Mouse (Mus musculus): ENCODE data around the gene Fbxw8.

The Fbxw8 gene

GRCm38 (mm10) chr5:118108124-118108793, 47.0 kb downstream of the Fbxw8 start:
- no peak for DNase-seq (ENCODE audit: low spot score in 2 of 2)

DNA sequence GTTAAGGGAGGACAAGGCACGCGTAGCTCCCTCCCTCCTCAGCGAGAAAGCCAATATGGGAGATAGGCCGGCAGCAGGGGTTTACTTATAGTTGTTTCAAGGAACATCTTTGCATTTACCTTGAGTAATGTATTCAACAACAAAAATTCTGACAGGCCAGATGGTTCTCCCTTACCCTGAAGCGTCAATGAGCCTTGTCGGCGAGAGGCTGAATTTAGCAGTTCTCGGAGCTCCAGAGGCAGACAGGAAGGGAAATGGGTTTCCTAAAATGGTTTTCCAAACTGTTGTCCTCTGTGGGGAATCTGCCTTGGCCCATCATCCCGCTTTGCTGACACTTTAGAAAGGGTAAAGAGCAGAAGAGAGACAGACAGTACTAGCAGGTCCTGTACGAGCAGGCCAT, 48.6 kb downstream of the Fbxw8 start:
- no peak for DNase-seq (ENCODE audit: low spot score in 2 of 2)

GRCm38 (mm10) chr5:118105536-118105935, 49.7 kb downstream of the Fbxw8 start:
- no peak for DNase-seq (ENCODE audit: low spot score in 2 of 2)

GRCm38 (mm10) chr5:118099870-118100478, 55.3 kb downstream of the Fbxw8 start:
- no peak for DNase-seq (ENCODE audit: low spot score in 2 of 2)

DNA sequence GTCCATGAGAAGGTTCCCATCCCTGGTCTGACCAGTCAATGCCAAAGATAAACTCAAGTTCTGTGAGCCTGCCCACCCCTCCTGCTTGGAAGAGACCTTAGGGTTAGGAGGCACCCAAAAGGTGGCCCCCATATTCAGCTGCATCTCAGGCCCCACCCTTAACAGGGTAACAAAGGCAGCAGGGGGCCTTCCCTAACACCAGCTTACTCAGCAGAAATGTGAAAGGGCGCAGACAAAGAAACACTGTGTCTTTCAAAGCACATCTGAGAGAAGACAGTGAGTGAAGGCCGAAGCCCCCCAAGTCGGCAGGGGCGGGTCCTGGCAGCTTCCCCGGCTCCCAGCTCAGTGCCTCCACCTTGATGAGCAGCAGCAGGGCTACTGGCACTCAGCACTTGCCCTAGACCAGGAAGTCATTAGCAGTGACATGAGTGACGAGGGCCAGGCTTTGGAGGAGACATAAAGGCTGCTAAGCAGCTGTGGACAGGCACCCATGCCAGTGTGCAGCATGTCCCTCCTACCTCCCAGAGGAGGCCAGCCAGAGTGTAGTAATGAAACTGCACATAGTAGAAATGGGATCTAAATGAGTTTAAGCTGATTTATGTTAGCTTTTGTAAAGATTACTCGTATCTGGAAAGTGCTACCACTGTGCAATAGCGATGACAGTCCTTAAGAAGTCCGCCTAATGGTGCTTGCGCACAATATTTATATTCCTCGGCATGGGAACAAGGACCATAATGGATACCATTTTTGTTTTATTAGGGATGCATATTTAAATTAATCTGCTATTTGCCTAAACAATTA, 56.0 kb downstream of the Fbxw8 start:
- no peak for DNase-seq (ENCODE audit: low spot score in 2 of 2)

DNA sequence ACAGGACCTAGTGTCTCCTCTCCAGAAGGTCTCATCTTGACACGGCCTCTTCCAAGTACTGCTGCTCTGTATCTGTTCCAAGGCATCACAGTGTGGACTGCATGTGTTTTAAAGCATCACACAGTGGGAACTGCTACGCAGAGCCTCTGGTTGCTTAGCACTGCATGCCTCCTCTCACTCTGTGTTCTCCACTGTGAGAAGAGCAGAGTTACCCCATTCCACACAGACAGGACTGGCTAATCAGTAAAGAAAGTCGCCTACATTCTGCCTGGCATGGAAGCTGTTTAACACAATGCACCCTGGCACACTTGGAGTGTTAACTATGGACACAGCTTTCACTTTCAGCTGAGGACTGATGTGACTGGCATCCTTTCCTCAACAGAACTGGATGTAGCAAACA, 58.9 kb downstream of the Fbxw8 start:
- no peak for DNase-seq (ENCODE audit: low spot score in 2 of 2)

DNA sequence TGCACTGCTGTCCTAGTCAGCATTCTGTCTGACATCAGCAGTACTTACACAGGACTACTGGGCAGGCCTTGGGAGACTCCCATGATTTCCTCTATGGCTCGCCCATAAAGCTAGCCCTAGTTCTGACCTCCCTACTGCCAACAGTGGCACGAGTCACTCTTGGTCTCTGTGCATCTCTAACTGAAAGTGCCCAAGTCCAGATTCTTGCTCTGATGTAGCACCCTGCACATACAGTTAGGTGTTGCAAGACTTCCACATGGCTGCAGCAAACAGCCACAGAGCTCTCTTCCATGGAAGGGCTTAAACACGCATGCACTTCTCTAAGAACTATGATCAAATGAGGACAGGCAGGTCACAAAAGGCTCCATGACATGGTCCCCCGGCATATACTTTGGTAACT, 59.4 kb downstream of the Fbxw8 start:
- DNase-seq (ENCODE audit: low spot score in 2 of 2) = no peak

GRCm38 (mm10) chr5:118095433-118095832, 59.8 kb downstream of the Fbxw8 start:
- no peak for DNase-seq (ENCODE audit: low spot score in 2 of 2)

DNA sequence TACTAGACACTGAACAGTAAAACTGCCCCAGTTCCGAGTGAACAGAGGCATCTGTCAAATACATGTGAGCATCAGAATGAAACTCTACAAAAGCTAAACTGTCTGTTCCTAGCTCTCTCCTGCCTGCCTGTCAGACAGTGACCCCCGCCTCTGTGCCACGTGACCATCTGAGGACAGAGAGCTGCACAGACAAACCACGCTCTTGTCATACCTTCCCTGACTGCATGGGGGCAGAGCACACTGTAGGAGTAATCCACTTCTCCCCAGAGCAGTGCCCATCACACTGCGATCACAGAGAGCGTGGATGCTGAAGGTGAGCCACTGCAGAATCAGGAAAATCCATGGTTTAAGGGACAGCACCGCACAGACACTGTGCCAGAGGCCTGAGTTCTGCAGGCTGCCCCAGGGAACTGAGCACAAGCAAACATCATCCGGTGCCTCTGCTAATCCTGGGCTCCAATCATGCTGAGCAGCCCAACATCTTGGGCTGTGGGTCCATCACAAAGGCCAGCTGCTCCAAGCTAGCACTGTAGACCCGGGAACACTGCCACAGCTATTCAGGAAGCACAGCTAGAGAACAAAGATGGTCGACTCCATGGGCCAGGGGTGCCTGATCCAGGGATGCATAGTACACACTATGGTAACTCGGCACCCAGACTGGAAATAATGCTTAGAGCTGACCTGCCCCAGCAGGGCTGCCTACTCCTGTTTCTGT, 61.8 kb downstream of the Fbxw8 start:
- no peak for DNase-seq (ENCODE audit: low spot score in 2 of 2)

DNA sequence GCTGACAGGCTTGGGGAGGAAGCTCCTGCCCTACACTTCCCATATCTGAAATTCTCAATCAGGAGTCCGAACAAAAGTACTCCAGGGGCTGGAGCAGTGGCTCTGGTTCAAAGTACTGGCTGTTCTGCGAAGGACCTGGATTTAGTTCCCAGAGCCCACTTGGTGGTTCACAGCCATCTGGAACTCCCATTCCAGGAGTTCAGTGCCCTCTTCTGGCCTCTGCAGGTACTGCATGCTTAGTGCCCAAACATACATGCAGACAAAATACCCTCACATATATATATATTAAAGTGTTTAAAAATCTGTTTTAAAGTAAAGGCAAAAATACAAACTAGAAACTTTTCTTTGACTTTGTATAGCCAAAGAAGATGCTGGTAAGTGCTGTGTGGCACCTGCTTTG, 64.4 kb downstream of the Fbxw8 start:
- DNase-seq (ENCODE audit: low spot score in 2 of 2) = no peak

DNA sequence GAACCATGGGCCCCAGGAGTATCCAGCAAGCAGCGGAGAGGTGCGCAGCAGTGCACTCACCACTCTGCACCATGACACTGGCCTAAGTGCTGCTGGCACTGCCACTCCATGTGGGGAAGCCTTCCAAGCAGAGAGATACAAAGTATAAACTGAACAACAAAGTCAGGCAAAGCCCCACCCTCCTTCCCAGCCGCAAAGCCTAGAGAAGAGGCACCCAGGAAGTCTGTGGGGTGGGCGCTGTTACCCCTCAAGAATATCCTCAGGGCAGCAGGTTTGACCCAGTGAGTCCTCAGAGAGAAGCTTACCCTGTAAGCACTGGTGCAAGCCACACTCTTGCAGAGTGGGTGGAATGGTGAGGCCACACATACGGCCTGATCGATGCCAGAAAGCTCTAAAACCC, 65.2 kb downstream of the Fbxw8 start:
- no peak for DNase-seq (ENCODE audit: low spot score in 2 of 2)

DNA sequence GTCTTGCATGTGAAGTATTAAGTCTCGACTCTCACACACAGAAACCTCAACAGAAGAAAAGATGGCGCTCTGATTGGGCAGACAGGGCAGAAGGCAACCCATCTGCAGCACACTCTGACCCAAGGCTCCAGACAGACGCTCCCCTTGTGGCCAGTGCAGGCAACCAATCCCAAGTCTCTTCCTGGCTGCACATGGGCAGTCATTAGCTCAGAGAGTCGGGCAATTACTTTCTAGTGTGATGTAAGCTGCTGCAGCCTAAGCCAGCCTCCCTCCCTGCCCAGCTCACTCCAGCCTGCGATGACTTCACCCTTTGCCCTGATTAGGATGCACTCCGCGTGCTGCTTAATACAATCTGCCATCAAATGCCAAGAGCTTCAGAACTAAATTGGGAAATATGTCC, 66.2 kb downstream of the Fbxw8 start:
- DNase-seq (ENCODE audit: low spot score in 2 of 2) = peak; percentile 59 to 60

- no peak for DNase-seq (ENCODE audit: low spot score in 2 of 2)
These were observed 68.3 kb downstream of the Fbxw8 start for GRCm38 (mm10) chr5:118086956-118087355.

DNA sequence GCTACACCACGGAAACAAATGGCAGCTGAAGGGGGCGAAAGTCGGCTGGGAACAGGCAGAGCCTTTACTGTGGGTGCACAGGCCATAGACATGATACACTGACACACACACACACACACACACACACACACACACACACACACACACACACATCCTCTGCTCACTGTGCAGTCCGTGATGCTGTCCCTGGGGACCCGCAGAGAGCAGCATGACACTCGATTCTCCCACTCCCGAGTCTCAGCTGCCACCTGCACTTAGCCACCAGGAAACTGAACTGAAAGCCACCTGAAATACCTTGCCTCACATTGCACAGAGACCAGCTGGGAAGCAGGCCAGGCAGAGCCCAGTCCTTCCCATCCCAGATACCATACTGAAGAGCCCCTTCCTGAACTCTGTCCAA, 70.0 kb downstream of the Fbxw8 start:
- DNase-seq (ENCODE audit: low spot score in 2 of 2) = no peak

DNA sequence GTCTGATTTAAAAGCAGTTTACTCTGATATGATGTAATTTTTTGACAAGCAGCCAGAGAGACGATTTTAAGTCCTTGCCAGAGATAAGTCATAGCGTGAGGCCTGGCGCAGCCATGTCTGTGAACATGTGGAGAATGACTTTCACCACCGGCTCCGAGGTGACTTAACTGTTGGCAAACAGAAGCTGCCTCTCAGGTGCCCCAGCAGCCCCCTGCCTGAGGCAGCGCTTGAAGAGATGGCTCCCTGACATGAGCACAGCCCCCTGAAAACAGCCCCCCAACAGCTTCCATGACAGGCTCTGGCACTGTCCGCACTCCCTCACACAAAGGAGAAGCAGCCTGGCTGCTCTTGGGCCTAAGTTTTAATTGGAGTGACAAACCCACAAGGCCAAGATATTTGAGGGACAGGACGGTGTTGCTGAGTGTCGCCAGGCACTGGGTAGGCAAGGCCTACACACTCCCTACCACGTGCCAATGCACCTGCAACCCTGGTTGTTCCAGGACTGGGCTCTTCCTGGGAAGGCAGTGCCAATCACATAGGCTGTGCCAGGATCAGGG, 71.0 kb downstream of the Fbxw8 start:
- DNase-seq (ENCODE audit: low spot score in 2 of 2) = no peak

DNA sequence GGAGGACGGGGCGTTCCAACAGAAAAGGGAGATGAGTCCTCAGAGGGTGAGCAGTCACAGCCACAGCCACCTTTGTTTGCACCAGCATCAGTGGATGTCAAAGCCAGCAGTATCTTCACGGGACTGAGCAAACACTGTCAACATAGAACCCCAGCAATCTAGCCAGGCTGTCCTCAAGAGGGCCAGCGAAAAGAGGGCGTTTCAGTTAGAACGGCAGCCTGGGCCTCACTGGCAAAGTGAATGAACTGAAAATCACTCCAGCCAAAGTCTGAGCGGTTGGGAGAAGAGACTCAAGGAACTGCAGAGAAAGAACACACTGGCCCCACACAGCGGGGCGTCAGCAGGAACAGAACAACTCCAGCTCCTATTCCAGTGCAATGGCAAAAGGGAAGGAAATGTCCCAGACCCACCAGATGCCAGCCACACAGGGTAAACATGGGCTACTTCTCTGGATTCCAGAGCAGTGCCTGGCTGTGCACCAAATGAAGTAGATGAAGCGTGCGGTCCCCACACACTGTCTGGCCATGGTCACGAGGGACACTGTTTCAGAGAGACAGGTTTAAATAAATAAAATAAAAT, 72.1 kb downstream of the Fbxw8 start:
- no peak for DNase-seq (ENCODE audit: low spot score in 2 of 2)

DNA sequence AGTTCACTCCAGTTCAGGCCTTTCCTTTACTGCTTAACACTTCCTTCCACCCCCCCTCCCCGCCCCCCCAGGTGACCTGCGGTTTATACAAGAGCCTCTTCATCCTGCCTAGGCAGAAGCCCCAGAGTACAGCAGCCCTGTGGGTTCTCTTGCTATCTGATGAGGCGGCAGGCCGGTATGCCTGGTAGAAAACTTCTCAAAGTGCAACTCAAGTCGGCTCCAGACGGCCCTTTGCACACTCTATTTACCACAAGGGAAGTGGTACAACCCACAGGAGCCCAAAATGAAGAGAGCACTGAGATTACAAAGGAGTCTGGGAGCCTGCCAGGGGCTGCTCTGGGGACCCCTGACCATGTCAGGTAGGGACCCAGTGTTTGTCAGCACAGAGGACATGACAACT, 73.3 kb downstream of the Fbxw8 start:
- DNase-seq (ENCODE audit: low spot score in 2 of 2) = no peak

DNA sequence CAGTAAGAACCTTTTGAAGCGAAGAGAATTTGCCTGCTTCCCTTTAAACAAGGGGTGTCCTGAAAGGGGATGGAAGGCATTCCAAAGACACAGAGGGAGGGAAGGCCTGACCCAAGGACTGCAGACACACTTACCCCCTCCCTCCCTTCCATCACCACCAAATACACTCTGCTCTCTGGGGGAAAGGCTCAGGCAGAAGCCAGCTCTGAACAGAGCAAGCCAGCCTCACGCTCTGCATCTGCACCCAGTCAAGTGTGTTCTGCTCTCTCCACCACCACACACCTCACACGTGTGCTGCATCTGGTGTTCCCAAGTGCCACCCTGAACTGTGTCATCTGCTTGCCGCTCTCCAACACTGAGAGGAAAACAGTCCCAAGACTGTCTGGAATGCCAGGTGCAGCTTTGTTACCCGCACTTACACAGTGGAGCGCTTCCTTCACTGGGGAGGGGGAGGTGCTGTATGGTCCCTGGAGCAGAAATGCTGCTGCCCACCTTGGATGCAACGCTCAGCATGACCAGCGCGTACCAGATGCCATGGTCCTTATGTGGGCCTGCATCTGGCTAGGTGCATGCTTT, 73.8 kb downstream of the Fbxw8 start:
- DNase-seq (ENCODE audit: low spot score in 2 of 2) = no peak

- DNase-seq (ENCODE audit: low spot score in 2 of 2) = no peak
These were observed 75.4 kb downstream of the Fbxw8 start for GRCm38 (mm10) chr5:118079839-118080250.

DNA sequence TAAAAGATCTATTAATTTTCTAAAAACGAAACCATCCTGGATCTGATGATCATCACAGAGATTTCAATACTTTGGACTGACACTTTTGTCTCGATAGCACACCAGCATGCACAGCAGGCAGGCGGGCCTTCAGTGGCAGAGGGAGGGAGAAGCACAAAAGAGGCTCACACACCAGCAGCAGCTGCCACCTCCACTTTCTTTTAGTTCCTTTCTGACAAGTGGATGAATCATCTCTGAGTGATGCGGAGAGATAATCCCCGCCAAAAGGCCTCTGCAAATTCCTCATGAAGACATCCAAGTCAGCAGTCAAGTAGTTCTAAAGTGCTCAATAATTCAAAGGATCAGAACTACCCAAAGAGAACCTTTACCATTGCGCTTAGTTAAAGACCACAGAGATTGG, 75.9 kb downstream of the Fbxw8 start:
- DNase-seq (ENCODE audit: low spot score in 2 of 2) = no peak

DNA sequence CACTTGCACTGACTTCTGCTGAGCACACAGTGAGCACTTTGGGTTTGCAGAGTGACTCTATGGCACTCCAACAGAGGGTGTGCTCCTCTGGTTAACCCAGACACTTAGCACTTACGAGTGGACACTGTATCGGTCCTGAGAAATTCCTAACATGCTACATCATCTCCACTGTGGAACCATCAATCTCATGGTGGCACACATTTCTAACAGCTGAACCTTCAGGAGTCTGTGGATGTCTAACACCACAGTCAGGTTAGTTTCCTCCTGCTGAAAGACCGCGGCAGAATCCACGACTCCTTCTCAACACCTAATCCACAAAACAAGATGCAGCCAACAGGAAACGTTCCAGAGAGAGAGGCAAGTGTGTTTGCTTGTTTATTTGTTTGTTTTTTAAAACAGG, 76.7 kb downstream of the Fbxw8 start:
- no peak for DNase-seq (ENCODE audit: low spot score in 2 of 2)

Measured in heart, adult 9 months (tissue).